Mouse (Mus musculus): ENCODE measurements around the gene Tspan32. TPM values are rescaled to one million over a fixed set of nuclear protein-coding genes. Genes with fewer than 3 reads are reported as not detected.

Tspan32 gene
- total and polyA plus RNA-seq, 2 experiments from 2014 or later = 0.46 to 1.7 TPM

- WGBS = 59% methylated on average over 6 of the region's 6 CpGs
- no peaks in the 10 kb centered on the region for H3K9me3 ChIP-seq (replicated peaks; ENCODE audit: control insufficient read depth, low read length)
- no peaks in the 10 kb centered on the region for H3K27me3 ChIP-seq (ENCODE audit: control insufficient read depth, insufficient read depth, low read length)
- no peak for TF ChIP-seq CTCF (IDR thresholded peaks at IDR 0.05; ENCODE audit: low read depth)
- no peak for TF ChIP-seq EP300 (IDR thresholded peaks at IDR 0.05; ENCODE audit: low read depth)
- H3K4me2 ChIP-seq (ENCODE audit: low read depth, low read length) = no peak overlapping the region
- H3K4me3 ChIP-seq (ENCODE audit: low read depth, low read length) = no peak overlapping the region
- no peak for DNase-seq (ENCODE audit: low spot score)
- no peak overlapping the region for H3K9ac ChIP-seq (replicated peaks; ENCODE audit: low read depth, low read length)
- peaks cover 81% of the 10 kb centered on the region for H3K36me3 ChIP-seq (replicated peaks; ENCODE audit: control insufficient read depth, insufficient read depth, low read length)
- H3K27ac ChIP-seq (ENCODE audit: low read depth) = no peak overlapping the region; the same call in 1 of the 2 replicates
- peaks cover 17% of the 10 kb centered on the region for H3K4me1 ChIP-seq (ENCODE audit: control insufficient read depth, insufficient read depth)
- ATAC-seq (ENCODE audit: insufficient read depth, low read depth) = no peak
These were observed 59.4 kb downstream of the Tspan32 start for GRCm38 (mm10) chr7:143064226-143064625.

GRCm38 (mm10) chr7:143065692-143066091, 60.8 kb downstream of the Tspan32 start:
- Histone ChIP-seq H3K27me3 (ENCODE audit: control insufficient read depth, insufficient read depth, low read length) (no peaks in the 10 kb centered on the region), H3K36me3 (replicated peaks; ENCODE audit: control insufficient read depth, insufficient read depth, low read length) (peaks cover 76% of the 10 kb centered on the region), H3K4me1 (ENCODE audit: control insufficient read depth, insufficient read depth) (peaks cover 18% of the 10 kb centered on the region), H3K4me2 (ENCODE audit: low read depth, low read length) (no peak overlapping the region), H3K9ac (replicated peaks; ENCODE audit: low read depth, low read length) (no peak overlapping the region), H3K9me3 (replicated peaks; ENCODE audit: control insufficient read depth, low read length) (no peaks in the 10 kb centered on the region), H3K4me3 (ENCODE audit: low read depth, low read length) (no peak overlapping the region), H3K27ac (ENCODE audit: low read depth) (no peak overlapping the region)
- ATAC-seq (ENCODE audit: insufficient read depth, low read depth) (no peak), DNase-seq (ENCODE audit: low spot score) (no peak)
- TF ChIP-seq CTCF (IDR thresholded peaks at IDR 0.05; ENCODE audit: low read depth) (no peak), EP300 (IDR thresholded peaks at IDR 0.05; ENCODE audit: low read depth) (no peak)
- 96% methylated on average over 2 of the region's 2 CpGs for WGBS

GRCm38 (mm10) chr7:143067469-143067868, 62.6 kb downstream of the Tspan32 start:
- TF ChIP-seq EP300 (IDR thresholded peaks at IDR 0.05; ENCODE audit: low read depth) = no peak
- TF ChIP-seq CTCF (IDR thresholded peaks at IDR 0.05; ENCODE audit: low read depth) = no peak
- DNase-seq (ENCODE audit: low spot score) (no peak), ATAC-seq (ENCODE audit: insufficient read depth, low read depth) (no peak)
- 61% methylated on average over 2 of the region's 2 CpGs for WGBS
- Histone ChIP-seq H3K9ac (replicated peaks; ENCODE audit: low read depth, low read length) (no peak overlapping the region), H3K4me3 (ENCODE audit: low read depth, low read length) (no peak overlapping the region), H3K27me3 (ENCODE audit: control insufficient read depth, insufficient read depth, low read length) (no peaks in the 10 kb centered on the region), H3K36me3 (replicated peaks; ENCODE audit: control insufficient read depth, insufficient read depth, low read length) (peaks cover 64% of the 10 kb centered on the region), H3K9me3 (replicated peaks; ENCODE audit: control insufficient read depth, low read length) (no peaks in the 10 kb centered on the region), H3K4me1 (ENCODE audit: control insufficient read depth, insufficient read depth) (peaks cover 19% of the 10 kb centered on the region), H3K27ac (ENCODE audit: low read depth) (peak overlapping the region; percentile 98), H3K4me2 (ENCODE audit: low read depth, low read length) (no peak overlapping the region)

GRCm38 (mm10) chr7:143067897-143068296, 63.1 kb downstream of the Tspan32 start:
- H3K4me3 ChIP-seq (ENCODE audit: low read depth, low read length) = no peak overlapping the region
- H3K9ac ChIP-seq (replicated peaks; ENCODE audit: low read depth, low read length) = no peak overlapping the region
- peak overlapping the region; percentile 98 for H3K27ac ChIP-seq (ENCODE audit: low read depth)
- H3K36me3 ChIP-seq (replicated peaks; ENCODE audit: control insufficient read depth, insufficient read depth, low read length) = peaks cover 60% of the 10 kb centered on the region
- no peaks in the 10 kb centered on the region for H3K9me3 ChIP-seq (replicated peaks; ENCODE audit: control insufficient read depth, low read length)
- 60% methylated on average over 3 of the region's 3 CpGs for WGBS
- H3K27me3 ChIP-seq (ENCODE audit: control insufficient read depth, insufficient read depth, low read length) = no peaks in the 10 kb centered on the region
- ATAC-seq (ENCODE audit: insufficient read depth, low read depth) = no peak
- TF ChIP-seq EP300 (IDR thresholded peaks at IDR 0.05; ENCODE audit: low read depth) = no peak
- no peak for TF ChIP-seq CTCF (IDR thresholded peaks at IDR 0.05; ENCODE audit: low read depth)
- H3K4me1 ChIP-seq (ENCODE audit: control insufficient read depth, insufficient read depth) = peaks cover 19% of the 10 kb centered on the region
- DNase-seq (ENCODE audit: low spot score) = no peak
- no peak overlapping the region for H3K4me2 ChIP-seq (ENCODE audit: low read depth, low read length)

GRCm38 (mm10) chr7:143068316-143068881, 63.6 kb downstream of the Tspan32 start:
- Histone ChIP-seq H3K27ac (ENCODE audit: low read depth) (peak overlapping the region; percentile 98), H3K4me1 (ENCODE audit: control insufficient read depth, insufficient read depth) (peaks cover 19% of the 10 kb centered on the region), H3K4me3 (ENCODE audit: low read depth, low read length) (0 out of 2 replicates have a peak overlapping the region, but pooled peaks have one; percentile 9), H3K4me2 (ENCODE audit: low read depth, low read length) (peak overlapping the region; percentile 55), H3K9me3 (replicated peaks; ENCODE audit: control insufficient read depth, low read length) (no peaks in the 10 kb centered on the region), H3K9ac (replicated peaks; ENCODE audit: low read depth, low read length) (no peak overlapping the region; the same call in 1 of the 2 replicates), H3K36me3 (replicated peaks; ENCODE audit: control insufficient read depth, insufficient read depth, low read length) (peaks cover 55% of the 10 kb centered on the region), H3K27me3 (ENCODE audit: control insufficient read depth, insufficient read depth, low read length) (no peaks in the 10 kb centered on the region)
- DNase-seq (ENCODE audit: low spot score) (no peak), ATAC-seq (ENCODE audit: insufficient read depth, low read depth) (no peak; the same call in 1 of the 2 replicates)
- TF ChIP-seq CTCF (IDR thresholded peaks at IDR 0.05; ENCODE audit: low read depth) (no peak), EP300 (IDR thresholded peaks at IDR 0.05; ENCODE audit: low read depth) (no peak)
- 48% methylated on average over 13 of the region's 13 CpGs for WGBS
